Mouse (Mus musculus) adrenal gland, adult 2 months (tissue): ENCODE results near the gene Itih4. TPM values are rescaled to one million over a fixed set of nuclear protein-coding genes. Genes with fewer than 3 reads are reported as not detected.
A peak's percentile ranks its signal among the peaks of the same experiment; 100 is the strongest.

Experiments used
- DNase-seq: peaks from one replicate; pipeline ENCODE4 v3.0.0; 2021
- long read RNA-seq: library from polyadenylated mRNA; stranded (forward); transcript quantifications from one replicate; pipeline ENCODE4 v2.0.0, GENCODE M21; 2021
- polyA plus RNA-seq: library from polyadenylated mRNA; depleted of rRNA; stranded (reverse); fragments of >200 nt; gene quantifications from 2 replicates; pipeline ENCODE4 v1.2.3, GENCODE M21; 2012; rRNA removed
- total RNA-seq, 2 experiments: library from RNA; stranded (reverse); gene quantifications; 2 replicates each; pipeline ENCODE4 v1.2.3; 2021

Gene Itih4
- total RNA-seq (10 to 100 TPM in 1 of 2 experiments, 1 to 10 TPM in 1; 6.2 to 12.7 TPM), polyA plus RNA-seq (0.64 and 0.88 TPM in 2 replicates)
- long read RNA-seq, partial matches to known transcripts = 1 of 4 reads
- long read RNA-seq, other reads (novel, unspliced or antisense) = 0 of 4 reads

- DNase-seq = no peak
These were observed at the start of gene Itih4 for GRCm38 (mm10) chr14:30886204-30886603. Gene Itih4, plus strand, starts transcription at chr14:30886476.

GRCm38 (mm10) chr14:30837416-30837996, 48.8 kb upstream of the Itih4 start:
- no peak for DNase-seq

GRCm38 (mm10) chr14:30843701-30844100, 42.6 kb upstream of the Itih4 start:
- no peak for DNase-seq

GRCm38 (mm10) chr14:30850504-30850903, 35.8 kb upstream of the Itih4 start:
- no peak for DNase-seq

GRCm38 (mm10) chr14:30852325-30852724, 34.0 kb upstream of the Itih4 start:
- DNase-seq = no peak

- no peak for DNase-seq
These were observed 31.0 kb upstream of the Itih4 start for GRCm38 (mm10) chr14:30855316-30855715.

GRCm38 (mm10) chr14:30856885-30857507, 29.3 kb upstream of the Itih4 start:
- no peak for DNase-seq

- DNase-seq = no peak
These were observed 28.3 kb upstream of the Itih4 start for GRCm38 (mm10) chr14:30857990-30858389.

GRCm38 (mm10) chr14:30861421-30862125, 24.7 kb upstream of the Itih4 start:
- DNase-seq = no peak

GRCm38 (mm10) chr14:30862368-30862767, 23.9 kb upstream of the Itih4 start:
- DNase-seq = no peak

- DNase-seq = no peak
These were observed 21.0 kb upstream of the Itih4 start for GRCm38 (mm10) chr14:30865311-30865710.

GRCm38 (mm10) chr14:30867042-30867441, 19.2 kb upstream of the Itih4 start:
- DNase-seq = peak; percentile 63

GRCm38 (mm10) chr14:30868826-30869225, 17.4 kb upstream of the Itih4 start:
- no peak for DNase-seq

GRCm38 (mm10) chr14:30869391-30869801, 16.9 kb upstream of the Itih4 start:
- DNase-seq = peak; percentile 36

GRCm38 (mm10) chr14:30870206-30871147, 15.8 kb upstream of the Itih4 start:
- no peak for DNase-seq

GRCm38 (mm10) chr14:30874095-30874700, 12.1 kb upstream of the Itih4 start:
- DNase-seq = no peak

GRCm38 (mm10) chr14:30875130-30875865, 11.0 kb upstream of the Itih4 start:
- DNase-seq = no peak

- no peak for DNase-seq
These were observed 10.3 kb upstream of the Itih4 start for GRCm38 (mm10) chr14:30875955-30876354.

- no peak for DNase-seq
These were observed 9.8 kb upstream of the Itih4 start for GRCm38 (mm10) chr14:30876451-30876850.

GRCm38 (mm10) chr14:30877827-30878226, 8.4 kb upstream of the Itih4 start:
- DNase-seq = no peak
